Mouse (Mus musculus) hindbrain, embryonic 12.5 days (tissue): ENCODE data around the gene Tmem215. TPM values are rescaled to one million over a fixed set of nuclear protein-coding genes. Genes with fewer than 3 reads are reported as not detected.

Experiments used
- ATAC-seq: fragments of 200-750 bp; cut with Nextera tagmentation; 2 replicates; pipeline ENCODE4 v1.8.0; 2017; ENCODE audit warnings: moderate TSS enrichment; ENCODE audit not compliant: low FRiP score
- H3K27ac ChIP-seq: fragments of 300-500 bp; sonication (generic); 2 replicates; pipeline ENCODE4 v1.5.1; 2016; ENCODE audit warnings: mild to moderate bottlenecking
- H3K27me3 ChIP-seq: fragments of 300-500 bp; sonication (generic); 2 replicates; pipeline ENCODE4 v1.6.1; 2016; ENCODE audit warnings: mild to moderate bottlenecking
- H3K36me3 ChIP-seq: fragments of 300-500 bp; sonication (generic); 2 replicates; pipeline ENCODE4 v1.6.1; 2016; ENCODE audit warnings: mild to moderate bottlenecking
- H3K4me1 ChIP-seq: fragments of 300-500 bp; sonication (generic); 2 replicates; pipeline ENCODE4 v1.6.1; 2016
- H3K4me2 ChIP-seq: fragments of 300-500 bp; sonication (generic); replicated peaks from 2 replicates; pipeline ENCODE4 v1.6.1; 2016; ENCODE audit warnings: mild to moderate bottlenecking
- H3K4me3 ChIP-seq: fragments of 300-500 bp; sonication (generic); 2 replicates; pipeline ENCODE4 v1.5.1; 2016; ENCODE audit warnings: mild to moderate bottlenecking
- H3K9ac ChIP-seq: fragments of 300-500 bp; sonication (generic); 2 replicates; pipeline ENCODE4 v1.6.1; 2016; ENCODE audit warnings: mild to moderate bottlenecking, moderate library complexity
- H3K9me3 ChIP-seq: fragments of 300-500 bp; sonication (generic); replicated peaks from 2 replicates; pipeline ENCODE4 v1.6.1; 2016; ENCODE audit warnings: mild to moderate bottlenecking
- WGBS: fragments of 180-500 bp; shearing (Covaris S2); methylation state at CpG from one replicate; pipeline ENCODE4 v1.1.7; 2016; 5-methylcytosine and 5-hydroxymethylcytosine counted together
- polyA plus RNA-seq: library from polyadenylated mRNA; unstranded; fragments of >200 nt; fragmentation: Nextera tagmentation; extraction: Ambion mirVana; gene quantifications from 2 replicates; pipeline ENCODE4 v1.2.1, GENCODE M21; 2016

Gene Tmem215
- polyA plus RNA-seq, 1 experiment from 2014 or later = 0.14 TPM

- WGBS = 83% methylated on average over 11 of the region's 11 CpGs
Observed at GRCm38 (mm10) chr4:40499812-40500591, 28.0 kb downstream of the Tmem215 start.

GRCm38 (mm10) chr4:40502459-40502858, 30.5 kb downstream of the Tmem215 start:
- H3K36me3 ChIP-seq = no peaks in the 10 kb centered on the region
- H3K27me3 ChIP-seq = no peaks in the 10 kb centered on the region
- no peak overlapping the region for H3K27ac ChIP-seq
- no peaks in the 10 kb centered on the region for H3K4me1 ChIP-seq
- ATAC-seq = no peak
- no peaks in the 10 kb centered on the region for H3K9me3 ChIP-seq
- WGBS = 83% methylated on average over 3 of the region's 3 CpGs
- no peak overlapping the region for H3K4me3 ChIP-seq
- no peak overlapping the region for H3K4me2 ChIP-seq
- no peak overlapping the region for H3K9ac ChIP-seq

More at GRCm38 (mm10) chr4:40499812-40500591, 28.0 kb downstream of the Tmem215 start:
- H3K27me3 ChIP-seq = no peaks in the 10 kb centered on the region
- H3K4me2 ChIP-seq = no peak overlapping the region
- H3K4me3 ChIP-seq = no peak overlapping the region
- H3K27ac ChIP-seq = no peak overlapping the region
- ATAC-seq = no peak
- no peaks in the 10 kb centered on the region for H3K4me1 ChIP-seq
- no peaks in the 10 kb centered on the region for H3K36me3 ChIP-seq
- H3K9me3 ChIP-seq = no peaks in the 10 kb centered on the region
- H3K9ac ChIP-seq = no peak overlapping the region

DNA sequence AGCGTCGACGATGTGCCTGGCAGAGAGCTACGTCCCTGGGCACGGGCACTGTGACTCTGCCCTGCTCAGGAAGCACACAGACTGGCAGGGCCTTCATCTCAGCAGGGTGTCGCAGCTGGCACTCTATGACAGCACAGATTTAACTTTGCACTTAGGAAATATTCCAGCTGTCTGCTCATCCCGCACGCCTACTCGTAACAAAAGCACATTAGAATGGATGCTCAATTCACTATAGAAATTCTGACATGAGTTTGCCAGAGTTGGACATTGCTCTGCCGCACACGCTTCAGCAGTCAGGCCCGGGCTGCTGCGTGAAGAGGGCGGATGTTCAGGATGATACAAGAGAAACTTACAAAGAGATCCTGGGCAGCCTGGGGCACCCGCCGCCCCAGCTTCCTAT, 37.6 kb downstream of the Tmem215 start:
- 72% methylated on average over 16 of the region's 16 CpGs for WGBS
- H3K9ac ChIP-seq = no peak overlapping the region

DNA sequence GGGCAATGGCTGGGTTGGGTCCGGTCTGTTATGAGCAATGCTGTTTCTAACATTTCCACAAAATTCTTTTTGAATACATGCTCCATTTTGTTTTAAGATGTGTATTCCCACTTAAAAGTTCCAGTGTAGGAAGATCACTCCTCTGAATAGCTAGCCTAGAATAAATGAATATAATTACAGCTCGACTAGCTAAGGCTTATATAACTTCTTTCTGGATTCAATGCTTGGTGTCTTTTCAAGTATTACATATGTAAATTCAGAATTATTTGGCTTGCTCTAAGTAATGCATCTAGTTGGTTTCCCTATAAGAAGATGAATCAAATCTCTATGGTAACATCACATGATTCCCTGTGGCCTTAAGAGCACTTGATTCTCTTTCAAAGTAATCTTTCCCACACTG, 41.3 kb downstream of the Tmem215 start:
- no peak overlapping the region for H3K9ac ChIP-seq
- H3K4me1 ChIP-seq = peaks cover 3% of the 10 kb centered on the region; the same call in 1 of the 2 replicates
- H3K4me3 ChIP-seq = no peak overlapping the region
- no peaks in the 10 kb centered on the region for H3K9me3 ChIP-seq
- 84% methylated on average over 2 of the region's 2 CpGs for WGBS
- H3K4me2 ChIP-seq = no peak overlapping the region
- no peaks in the 10 kb centered on the region for H3K27me3 ChIP-seq
- ATAC-seq = no peak
- H3K36me3 ChIP-seq = no peaks in the 10 kb centered on the region
- H3K27ac ChIP-seq = no peak overlapping the region

More for the DNA sequence above, 37.6 kb downstream of the Tmem215 start:
- no peaks in the 10 kb centered on the region for H3K27me3 ChIP-seq
- no peak overlapping the region for H3K27ac ChIP-seq
- no peak overlapping the region for H3K4me2 ChIP-seq
- H3K36me3 ChIP-seq = no peaks in the 10 kb centered on the region
- peaks cover 3% of the 10 kb centered on the region; the same call in 1 of the 2 replicates for H3K4me1 ChIP-seq
- no peaks in the 10 kb centered on the region for H3K9me3 ChIP-seq
- H3K4me3 ChIP-seq = no peak overlapping the region
- ATAC-seq = no peak

DNA sequence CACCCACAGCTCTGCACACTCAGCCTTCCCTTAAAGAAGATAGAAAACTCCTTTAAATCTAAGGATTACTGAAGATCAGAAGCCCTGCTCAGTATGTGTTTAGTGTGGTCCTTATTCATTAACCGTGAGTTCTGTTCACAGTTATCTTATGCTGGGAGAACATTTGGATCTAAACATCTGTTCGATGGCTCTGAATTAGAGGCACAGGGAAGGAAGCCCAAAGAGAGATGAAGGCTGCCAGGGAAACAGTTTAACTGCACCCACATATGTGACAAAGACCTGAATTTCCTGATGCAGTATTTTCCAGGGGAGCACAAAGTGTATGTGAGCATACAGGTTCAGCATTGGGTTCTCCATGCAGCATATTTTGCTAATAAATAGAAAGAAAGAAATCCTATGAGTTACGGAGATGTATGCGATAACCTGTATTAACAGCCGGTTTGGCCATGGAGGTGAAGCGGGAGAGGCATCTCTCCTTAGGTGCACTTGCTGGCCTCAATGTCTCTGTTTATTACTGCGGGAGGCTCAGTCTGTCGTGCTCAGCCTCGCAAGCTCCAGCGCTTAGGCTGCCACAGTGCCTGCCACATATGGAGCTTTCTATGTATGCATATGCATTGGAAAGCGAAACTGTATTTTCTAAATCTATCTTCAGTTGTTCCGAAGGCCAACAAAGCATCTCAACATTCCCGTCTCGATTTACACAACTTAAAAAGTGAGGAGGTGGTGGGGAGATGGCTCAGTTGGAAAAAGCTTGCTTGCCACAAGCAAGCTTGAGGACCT, 46.8 kb downstream of the Tmem215 start:
- H3K27ac ChIP-seq = no peak overlapping the region
- H3K9me3 ChIP-seq = peaks cover 7% of the 10 kb centered on the region; the same call in 1 of the 2 replicates
- no peaks in the 10 kb centered on the region for H3K27me3 ChIP-seq
- H3K9ac ChIP-seq = no peak overlapping the region
- no peaks in the 10 kb centered on the region for H3K36me3 ChIP-seq
- 93% methylated on average over 14 of the region's 14 CpGs for WGBS
- H3K4me3 ChIP-seq = no peak overlapping the region
- no peak for ATAC-seq
- no peaks in the 10 kb centered on the region for H3K4me1 ChIP-seq
- H3K4me2 ChIP-seq = no peak overlapping the region

Other genes starting within 250 kb of the Tmem215 start
- gene Ddx58, start 232.4 kb upstream of the Tmem215 start, polyA plus RNA-seq = 6.9 and 7.6 TPM in 2 replicates
- gene Smim27, start 202.6 kb upstream of the Tmem215 start, polyA plus RNA-seq = 23.6 TPM in 2 replicates
- gene Topors, start 202.3 kb upstream of the Tmem215 start, polyA plus RNA-seq = 45.6 and 48.3 TPM in 2 replicates
- 235 and 265 TPM in 2 replicates for gene Ndufb6, start 192.8 kb upstream of the Tmem215 start, polyA plus RNA-seq
- 52.6 and 54.2 TPM in 2 replicates for gene Aptx, start 231.0 kb downstream of the Tmem215 start, polyA plus RNA-seq
- gene Dnaja1, start 250.0 kb downstream of the Tmem215 start, polyA plus RNA-seq = 654 and 704 TPM in 2 replicates